Mouse (Mus musculus): ENCODE results near the gene Gbx1.
"Not testable (repeated sequence)": the region's sequence is repeated elsewhere in the genome, so short reads cannot be mapped to it uniquely, and the experiment has no call there.

Gene Gbx1

DNA sequence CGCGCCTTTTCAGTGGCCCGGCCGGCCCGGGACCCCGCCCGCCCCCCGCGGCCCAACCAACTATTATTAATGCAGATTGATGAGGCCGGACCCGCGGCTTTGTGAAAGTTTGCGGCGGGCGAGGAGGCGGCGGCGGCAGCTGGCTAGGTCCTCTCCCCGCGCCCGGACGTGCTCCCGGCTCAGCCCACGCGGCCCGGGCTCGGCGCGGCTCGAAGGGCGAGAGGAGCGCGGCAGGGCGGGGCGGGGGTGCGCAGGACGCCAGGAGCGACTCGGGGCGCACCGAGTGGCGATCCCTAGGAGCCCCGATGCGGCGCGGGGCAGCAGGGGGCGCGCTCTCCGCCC is at the start of gene Gbx1:
Gbx1 (minus strand) TSS at position 314 of the 342 bp plus-strand sequence.
- no peak for DNase-seq (ENCODE audit: low spot score)

DNA sequence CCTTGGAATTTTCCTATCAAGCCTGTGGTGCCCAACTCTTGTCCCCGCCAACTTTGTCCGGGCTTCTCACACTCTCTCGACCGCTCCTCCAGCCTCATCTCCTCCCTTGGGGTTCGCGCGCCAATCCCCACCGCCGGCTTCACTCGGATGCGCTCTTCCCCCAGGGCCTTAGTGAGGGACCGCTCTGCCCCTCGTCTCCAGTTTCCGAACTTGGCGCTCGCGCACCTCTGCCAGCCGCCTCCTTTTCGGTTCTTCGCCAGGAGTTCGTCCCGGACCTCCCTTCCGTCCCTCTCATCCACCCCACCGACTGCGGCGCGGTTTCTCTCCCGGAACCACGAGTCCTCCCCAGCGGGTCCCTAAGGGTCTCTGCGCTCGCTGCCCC is 49.8 kb upstream of the Gbx1 start:
- no peak for DNase-seq (ENCODE audit: low spot score)

DNA sequence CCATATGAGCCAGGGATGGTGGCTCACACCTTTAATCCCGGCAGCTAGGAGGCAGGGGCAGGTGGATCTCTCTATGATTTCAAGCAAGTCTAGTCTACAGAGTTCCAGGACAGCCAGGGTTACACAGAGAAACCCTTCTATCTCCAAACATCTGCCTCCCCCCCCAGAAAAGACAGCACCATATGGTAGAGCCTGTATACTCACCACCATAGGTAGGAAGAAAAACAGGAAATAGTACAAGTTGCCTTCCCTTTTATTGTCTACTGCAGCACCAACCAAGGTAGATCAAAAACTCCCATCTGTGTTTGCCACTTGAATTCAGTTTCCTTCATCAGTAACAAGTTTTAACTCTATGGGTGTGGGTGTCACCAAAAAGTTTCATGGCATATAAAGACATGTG is 48.9 kb upstream of the Gbx1 start:
- no peak for DNase-seq (ENCODE audit: low spot score)

DNA sequence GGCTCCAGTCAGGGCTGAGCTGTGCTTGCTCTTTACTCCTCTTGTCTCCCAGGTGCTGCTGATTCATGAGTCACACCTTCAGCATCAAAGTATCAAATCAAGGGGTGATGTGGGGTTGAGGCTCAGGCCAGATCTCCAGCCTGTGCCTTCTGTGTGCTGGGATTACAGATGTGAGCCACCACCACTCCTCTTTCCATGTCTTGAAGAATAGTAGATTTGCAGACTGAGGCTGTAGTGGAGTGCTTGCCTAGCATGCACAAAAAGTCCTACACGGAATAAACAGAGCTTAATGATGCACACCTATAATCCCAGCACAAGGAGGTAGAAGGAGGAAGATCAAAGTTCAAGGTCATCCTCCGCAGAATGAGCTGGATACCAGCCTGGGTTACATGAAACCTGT is 29.7 kb upstream of the Gbx1 start, which contains the start of gene 4931409K22Rik:
4931409K22Rik (minus strand) TSS at position 101 of the 400 bp plus-strand sequence.
- DNase-seq (ENCODE audit: low spot score) = no peak

DNA sequence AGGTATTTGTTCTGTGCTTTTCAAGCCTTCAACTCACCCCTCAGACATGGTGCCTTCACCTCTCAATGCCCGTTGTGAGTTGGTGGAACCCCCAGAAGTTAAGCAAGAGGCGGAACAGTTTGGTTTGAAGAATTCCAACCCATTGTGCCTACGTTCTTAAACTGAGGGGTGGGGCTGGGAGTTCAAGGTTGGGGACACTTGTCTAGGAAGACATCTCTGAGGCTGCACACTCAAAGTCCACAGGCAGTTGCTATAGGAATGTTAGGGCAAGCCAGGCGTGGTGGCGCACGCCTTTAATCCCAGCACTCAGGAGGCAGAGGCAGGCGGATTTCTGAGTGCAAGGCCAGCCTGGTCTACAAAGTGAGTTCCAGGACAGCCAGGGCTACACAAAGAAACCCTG is 28.3 kb upstream of the Gbx1 start:
- not testable (repeated sequence) for DNase-seq (ENCODE audit: low spot score)

DNA sequence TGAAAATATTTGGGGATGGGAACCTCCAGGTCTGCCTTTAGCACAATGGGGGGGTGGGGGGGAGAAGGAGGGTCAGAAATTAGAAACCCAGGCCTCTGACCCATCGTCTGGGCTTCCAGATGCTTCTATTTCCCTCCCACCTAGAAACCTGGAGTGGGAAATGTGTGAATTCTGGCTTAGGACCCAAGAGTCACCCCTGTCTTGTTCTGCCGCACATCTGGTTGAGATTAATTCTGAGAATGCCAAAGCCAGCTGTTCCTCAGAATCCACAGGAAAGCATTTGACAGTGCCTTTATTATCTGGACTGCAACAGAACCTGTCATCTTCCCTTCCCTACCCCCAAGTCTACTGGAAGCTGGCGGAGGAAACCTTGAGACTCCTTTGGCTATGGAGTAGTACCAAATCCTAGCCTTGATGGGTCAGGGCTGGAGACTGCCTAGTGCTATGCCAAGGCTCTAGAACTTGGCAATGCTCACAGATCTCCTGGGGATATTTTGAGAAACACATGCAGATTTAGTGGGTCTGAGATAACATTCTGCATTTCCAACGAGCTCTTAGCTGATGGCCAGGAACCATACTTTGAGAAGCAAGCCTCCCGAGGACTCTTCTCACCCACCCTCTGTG is 26.7 kb upstream of the Gbx1 start:
- no peak for DNase-seq (ENCODE audit: low spot score)

DNA sequence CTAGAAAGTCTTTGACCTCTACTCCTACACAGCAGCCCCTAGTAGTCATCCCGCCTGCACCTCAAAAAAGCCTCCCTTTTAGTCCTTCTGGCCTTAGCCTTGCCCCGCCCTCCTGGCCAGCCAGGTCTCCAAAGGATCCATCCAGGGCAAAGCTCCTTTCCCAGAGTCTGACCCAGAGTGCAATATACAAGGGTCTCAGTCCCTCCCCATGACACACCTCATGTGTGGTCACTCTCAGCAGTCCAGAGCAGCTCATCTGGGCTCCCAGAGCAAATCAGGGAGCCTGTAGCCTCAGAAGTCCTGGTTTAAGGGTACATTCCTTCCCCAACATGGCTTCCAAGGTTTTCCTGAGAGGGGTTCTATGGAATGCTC is 24.3 kb upstream of the Gbx1 start:
- no peak for DNase-seq (ENCODE audit: low spot score)

DNA sequence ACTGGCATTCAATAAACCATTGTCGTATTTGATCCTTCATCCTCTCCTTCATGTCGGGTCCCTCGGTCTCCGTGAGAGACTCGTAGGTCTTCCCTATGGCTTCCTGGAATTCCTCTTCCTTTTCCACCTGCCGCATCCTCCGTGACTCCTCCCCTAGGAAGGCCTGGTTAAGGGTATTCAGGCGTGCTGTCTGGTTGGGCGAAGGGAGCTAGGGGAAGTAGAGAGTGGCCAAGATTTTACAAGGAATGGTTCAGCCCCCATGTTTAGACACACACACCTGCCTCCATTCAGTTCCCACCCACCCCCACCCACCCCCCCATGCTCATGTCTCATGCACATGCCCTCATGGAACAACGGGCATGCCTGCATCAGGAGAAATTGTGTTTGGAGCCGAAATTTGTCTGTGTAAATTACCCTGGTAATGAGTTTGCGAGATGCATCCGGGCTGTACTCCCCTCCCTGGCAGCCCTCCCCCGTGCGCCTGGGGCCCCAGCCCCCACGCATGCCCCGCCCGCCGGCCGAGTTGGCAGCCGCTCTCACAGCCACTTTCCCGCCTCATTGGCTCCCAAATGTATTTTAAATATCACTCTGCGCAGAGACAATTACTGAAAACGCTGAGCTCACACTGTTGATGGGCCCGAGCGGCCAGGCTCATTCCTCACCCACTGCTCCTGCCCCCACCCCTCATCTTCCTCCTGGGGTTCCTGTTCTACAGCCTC is 23.8 kb upstream of the Gbx1 start:
- DNase-seq (ENCODE audit: low spot score) = no peak

DNA sequence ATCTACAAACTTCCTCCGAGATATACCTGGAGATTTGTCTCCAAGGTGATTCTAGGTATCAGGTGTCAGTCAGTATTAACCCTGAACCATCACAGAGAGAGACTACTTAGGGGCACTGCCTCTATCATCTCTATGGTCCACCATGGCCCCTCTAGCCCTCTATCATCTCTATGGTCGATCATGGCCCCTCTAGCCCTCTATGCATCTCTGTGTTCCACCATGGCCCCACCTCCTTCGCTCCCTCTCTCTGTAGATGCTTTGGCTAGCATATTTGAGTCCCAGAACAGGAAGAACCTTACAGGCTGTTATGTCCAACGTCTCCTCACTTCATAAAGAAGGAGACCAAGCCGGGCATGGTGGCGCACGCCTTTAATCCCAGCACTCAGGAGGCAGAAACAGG is 15.6 kb upstream of the Gbx1 start:
- DNase-seq (ENCODE audit: low spot score) = peak; percentile 15

DNA sequence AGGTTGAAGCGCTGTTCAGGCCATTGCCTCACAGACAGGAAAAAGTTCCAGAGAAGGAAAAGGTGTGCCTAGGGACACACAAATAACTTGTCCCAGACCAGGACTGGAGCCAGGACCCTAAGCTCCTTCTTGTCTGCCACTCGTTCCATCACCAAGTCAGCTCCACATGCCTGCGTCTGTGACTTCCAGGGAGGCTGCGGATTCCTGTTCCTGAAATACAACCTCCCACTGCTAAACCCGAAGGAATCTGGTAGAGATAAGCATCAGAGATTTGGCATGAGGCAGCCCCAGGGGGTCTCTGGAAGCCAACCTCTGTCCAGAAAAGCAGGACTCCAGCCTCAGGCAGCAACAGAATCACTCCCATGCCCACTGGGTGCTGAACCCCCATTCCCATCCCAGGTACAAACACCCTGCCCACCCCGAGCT is 14.2 kb upstream of the Gbx1 start:
- DNase-seq (ENCODE audit: low spot score) = no peak

DNA sequence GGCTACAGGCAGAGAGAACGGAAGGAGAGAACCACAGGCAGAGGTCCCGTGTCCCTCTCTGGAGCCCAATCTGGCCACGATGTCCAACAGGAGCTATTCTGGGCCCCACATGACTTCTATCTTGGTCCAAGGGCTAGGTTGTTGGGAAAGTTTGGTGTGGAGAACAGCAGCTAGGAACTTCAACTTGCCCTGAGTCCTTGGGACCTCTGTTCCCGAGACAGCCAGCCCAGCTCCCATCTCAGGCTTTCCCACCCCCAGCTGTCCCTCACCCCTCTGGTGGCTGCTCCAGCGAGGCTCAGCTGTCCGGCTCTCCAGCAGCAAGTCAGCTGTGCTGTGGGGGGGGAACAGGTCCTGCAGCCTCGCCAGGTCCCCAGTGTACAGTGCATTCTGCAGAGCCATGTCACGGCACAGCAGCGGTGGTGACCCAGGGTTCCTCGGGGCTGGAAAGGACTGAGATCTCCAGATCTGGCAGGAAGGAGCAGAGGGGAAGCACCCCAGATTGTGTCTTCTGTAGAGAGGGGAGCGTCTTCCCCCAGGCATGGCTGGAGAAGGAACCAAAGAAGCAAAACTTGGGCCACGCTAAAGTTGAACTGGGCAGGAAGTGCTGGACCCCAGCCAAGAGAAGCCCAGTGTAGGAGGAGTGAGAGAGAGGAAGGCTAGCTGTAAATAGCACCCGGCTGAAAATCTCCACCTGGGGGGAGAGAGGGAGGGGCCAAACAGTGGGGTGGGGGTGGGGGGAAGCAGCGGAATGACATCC is 13.6 kb upstream of the Gbx1 start, which contains the start of gene Asb10:
Asb10 (minus strand) TSS at position 592 of the 757 bp plus-strand sequence.
- no peak for DNase-seq (ENCODE audit: low spot score)

DNA sequence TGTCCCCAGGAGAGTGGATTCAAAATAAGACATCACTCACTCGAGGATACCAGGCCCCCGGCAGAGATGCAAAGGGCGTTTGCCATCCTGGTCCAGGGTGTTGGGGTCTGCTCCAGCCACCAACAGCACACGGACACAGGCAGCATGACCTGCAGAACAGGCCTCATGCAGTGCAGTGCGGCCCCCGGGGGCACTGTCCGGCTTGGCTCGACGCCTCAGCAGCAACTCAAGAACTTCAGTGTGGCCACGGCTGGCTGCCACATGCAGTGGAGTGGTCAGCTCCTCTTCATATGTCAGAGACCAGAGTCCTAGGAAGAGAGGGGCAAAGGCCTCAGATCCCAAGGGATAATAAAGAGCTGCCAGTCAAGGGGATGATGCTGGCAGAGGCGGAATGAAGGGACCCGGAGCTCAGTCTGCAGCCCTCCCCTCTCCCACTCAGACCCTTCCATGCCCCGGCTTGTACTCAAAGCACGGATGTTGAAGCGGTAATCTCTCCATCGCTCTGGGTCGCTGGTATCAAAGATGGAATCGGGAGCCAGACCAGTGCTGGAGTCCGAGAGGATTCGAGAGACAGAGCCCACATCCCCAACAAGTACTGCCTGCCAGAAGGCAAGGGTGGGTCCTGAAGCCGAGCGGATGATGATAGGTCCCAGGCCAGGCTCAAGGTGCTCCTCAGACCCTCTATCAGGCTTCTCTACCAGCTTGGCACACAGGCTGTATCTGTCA is 12.7 kb upstream of the Gbx1 start:
- no peak for DNase-seq (ENCODE audit: low spot score)

DNA sequence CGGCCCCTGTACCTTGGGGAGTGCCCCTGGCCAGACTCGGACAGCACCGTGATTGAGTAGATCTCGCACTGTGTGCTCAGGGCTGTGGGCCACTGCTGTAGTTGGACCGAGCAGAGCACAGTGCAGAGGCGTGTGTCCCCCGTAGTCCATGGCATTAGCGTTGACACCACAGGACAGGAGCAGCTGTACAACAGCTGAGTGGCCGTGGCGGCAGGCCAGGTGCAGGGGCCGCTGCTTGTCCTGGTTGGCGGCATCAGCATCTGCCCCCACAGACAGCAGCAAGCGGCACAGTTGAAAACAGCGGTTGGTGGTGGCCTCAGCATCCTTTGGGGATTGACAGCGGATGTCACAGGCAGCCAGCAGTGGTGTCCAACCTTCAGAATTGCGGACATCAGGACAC is 10.6 kb upstream of the Gbx1 start:
- DNase-seq (ENCODE audit: low spot score) = no peak

DNA sequence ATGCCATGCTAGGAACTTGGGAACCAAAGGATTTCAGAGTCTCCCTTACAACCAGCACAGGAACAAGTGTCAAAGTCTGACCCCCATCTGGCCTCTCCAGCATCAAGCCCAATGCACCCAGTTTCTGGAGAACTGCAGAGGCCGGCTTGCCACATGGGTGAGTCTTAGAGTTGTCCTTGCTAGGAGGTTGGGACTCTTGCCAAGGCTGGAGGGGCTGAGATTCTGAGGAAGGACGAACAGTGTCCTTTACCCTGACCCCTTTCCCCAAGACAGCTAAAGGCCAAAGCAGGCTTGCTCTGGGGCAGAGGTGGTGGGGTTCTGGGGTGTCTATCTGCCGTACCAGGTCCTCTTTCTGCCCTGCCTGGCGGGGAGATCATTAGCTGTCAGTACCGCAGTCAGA is 9.5 kb upstream of the Gbx1 start:
- no peak for DNase-seq (ENCODE audit: low spot score)

DNA sequence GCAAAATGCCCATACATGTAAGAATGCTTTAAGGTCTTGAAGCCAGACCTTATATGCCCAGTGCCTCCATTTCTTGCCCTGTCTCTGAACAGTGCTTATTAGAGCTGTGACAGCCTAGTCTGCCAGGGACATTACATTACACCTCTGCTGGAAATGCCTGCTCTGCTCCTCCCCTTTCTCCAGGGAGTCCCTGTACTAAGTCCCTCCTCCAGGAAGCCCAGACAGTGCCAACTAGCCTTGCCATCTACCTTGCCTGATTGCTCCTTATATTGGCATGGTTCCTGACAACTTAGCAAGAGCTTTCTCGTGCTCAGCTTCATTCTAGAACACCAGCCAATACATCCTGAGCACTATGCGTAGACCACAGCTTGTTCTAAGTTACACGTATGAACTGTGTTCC is 8.7 kb upstream of the Gbx1 start:
- DNase-seq (ENCODE audit: low spot score) = no peak

DNA sequence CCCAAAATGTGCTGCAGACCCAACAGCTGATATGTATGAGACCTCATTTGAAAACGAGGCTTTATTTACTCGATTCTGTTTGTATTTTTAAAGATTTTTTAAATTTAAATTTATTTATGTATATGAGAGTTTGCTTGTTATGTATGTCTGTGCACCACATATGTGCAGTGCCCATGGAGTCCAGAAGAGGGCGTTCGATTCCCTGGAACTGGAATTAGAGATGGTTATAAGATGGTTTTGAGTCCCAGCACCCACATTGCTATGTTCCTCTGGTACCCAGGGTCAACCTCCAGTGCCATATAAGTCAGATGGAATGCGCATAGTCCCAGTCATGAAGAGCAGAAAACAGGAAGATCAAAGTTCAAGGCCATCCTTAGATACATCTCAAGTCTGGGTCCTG is 7.3 kb upstream of the Gbx1 start:
- DNase-seq (ENCODE audit: low spot score) = no peak

DNA sequence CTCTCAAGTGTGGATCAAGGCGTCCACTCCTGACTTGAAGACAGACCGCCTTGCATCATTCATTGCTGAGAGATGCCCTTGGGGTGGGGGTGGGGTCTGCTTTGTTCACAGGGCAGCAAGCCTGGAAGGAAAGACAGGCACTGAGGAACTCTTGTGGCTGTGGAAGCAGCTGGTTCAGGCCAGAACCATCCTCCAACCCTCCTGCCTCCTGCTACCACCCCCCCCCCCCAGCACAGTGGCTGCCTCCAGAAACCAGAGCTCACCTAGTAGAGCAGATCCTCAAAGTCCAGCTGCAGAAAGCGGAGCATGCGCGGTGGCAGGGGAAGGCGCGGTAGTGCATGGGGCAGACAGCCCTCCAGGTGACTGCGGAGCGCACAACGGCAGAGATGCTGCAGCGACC is 6.4 kb upstream of the Gbx1 start:
- DNase-seq (ENCODE audit: low spot score) = no peak

DNA sequence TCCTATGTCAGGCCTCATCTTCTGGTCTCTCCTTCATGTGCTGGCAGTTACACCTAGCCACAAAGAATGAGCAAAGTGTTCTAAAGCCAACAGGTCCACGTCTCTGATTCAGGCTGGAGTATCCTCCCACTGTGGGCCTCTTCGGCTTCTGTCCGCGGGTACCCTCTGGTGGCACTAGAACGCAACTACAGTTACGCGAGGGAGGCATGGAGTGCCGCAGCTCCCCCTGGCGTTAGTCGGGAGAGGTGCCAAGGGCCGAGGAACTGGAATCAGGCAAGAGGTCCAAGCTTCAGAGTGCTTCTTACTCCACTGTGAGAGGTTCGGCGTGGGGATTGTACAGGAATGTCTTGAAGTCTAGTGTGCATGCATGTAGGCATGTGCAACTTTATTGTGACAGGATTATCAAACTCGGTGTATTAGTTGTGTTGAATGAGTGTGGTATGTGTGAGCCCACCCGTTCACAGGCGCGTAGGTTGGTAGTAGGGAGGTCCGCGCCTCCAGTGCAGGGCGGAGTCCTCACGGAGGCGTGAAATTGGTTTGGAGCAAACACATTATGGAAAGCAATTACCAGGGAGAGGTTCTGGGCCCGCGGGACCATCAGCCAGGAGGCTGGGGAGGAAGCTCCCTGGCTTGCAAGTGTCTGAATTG is 3.2 kb upstream of the Gbx1 start:
- DNase-seq (ENCODE audit: low spot score) = peak; percentile 80

DNA sequence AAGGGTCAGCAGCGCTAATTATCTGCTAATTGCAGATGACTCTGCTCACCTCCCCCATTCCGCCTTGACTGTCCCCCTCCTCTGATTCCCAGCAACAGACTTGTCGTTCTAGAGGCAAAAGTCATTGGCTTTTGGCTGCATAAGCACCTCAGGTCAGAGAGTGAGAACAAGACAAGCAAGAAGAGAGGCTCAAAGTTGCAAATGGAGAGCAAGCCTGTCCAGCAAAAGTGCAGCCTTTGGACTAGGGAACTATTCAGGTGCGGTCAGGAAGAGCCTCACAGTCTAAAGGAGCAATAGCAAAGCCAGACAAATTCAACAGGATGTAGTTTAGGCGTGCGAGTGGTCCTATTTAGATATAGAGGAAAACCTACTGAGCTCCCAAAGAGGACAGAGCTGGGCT is 778 bp upstream of the Gbx1 start:
- no peak for DNase-seq (ENCODE audit: low spot score)

DNA sequence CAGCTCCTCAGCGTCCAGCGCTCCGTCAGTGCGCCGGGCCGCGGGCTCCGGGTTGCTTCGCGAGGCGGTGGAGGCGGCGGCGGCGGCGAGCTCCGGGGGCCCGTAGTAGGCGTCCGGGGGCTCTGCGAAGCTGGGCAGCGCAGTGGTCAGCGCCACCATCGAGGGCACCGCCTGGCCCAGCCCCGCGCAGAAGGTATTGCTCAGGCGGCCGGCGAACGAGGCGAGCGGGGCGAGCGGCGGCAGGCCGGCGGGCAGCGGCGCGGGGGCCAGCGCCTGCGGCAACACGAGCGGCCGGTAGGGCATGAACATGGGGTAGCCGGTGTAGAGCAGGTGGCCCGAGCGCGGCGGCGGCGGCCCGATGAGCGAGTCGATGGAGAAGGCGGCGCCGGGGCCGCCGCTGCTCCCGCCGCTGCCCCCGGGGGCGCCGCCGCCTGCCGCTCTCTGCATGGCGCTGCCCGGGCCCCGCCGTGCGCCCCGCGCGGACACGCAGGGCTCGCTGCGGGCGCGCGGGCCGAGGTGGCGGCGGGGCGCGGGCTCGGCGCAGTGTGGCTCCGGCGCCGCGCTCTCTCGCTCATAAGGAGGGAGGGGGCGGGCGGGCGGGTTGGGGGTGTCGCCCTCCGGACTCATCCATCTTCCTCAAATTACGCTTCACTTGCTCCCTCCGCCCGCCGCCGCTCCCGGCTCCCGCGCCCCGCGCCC is 663 bp downstream of the Gbx1 start:
- no peak for DNase-seq (ENCODE audit: low spot score)

DNA sequence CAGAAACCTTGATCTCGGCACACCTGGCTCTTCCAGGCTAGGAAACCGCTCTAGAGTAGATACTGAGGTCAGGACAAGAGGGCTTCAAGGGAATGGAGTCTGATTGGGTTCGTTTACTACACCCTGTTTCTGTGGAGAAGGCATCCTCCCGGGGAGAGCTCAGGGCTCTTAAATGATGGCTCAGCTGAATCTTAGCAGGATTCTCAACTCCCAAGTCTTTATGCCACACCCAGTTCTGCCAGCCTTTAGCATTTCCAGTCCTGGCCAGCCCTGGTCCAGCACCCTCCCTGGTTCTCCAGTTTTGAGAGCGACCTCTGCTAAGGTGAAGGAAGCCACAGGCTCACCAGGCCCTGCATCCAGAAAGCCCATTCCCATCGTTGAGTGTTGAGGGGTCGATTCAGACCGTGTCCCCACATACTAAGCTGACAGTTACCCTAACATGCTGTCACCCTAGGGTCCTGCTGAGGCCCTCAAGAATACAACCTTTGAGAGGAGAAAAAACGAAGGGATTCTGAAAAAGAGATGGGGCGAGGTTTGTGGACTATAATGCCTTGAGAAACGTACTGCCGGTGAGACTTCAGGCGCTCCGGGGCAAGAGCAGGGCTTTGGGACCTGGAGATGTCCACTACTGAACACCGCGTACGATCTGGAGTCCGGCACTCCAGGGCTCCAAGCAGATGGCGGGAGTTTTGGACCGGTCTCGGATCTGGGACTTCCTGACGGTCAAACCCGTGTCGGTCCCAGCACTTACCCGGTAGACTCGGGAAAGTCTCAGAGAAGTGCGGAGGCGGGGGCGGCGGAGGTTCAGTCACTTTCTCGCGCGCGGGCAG is 1.4 kb downstream of the Gbx1 start:
- no peak for DNase-seq (ENCODE audit: low spot score)

Measured in c-Kit-positive CD71-positive TER-119-positive erythroid progenitor cells, embryonic 14.5 days (primary cell).